Mouse (Mus musculus) liver, embryonic 14.5 days (tissue): ENCODE results near the gene Idi1. TPM values are rescaled to one million over a fixed set of nuclear protein-coding genes. Genes with fewer than 3 reads are reported as not detected.

Experiments
- ATAC-seq: fragments of 200-750 bp; cut with Nextera tagmentation; 2 replicates; pipeline ENCODE4 v1.8.0; 2017; ENCODE audit warnings: moderate number of reproducible peaks, mild to moderate bottlenecking, moderate library complexity; ENCODE audit not compliant: insufficient read depth
- DNase-seq, 3 experiments: peaks; one replicate each; pipeline ENCODE4 v3.0.0-alpha.2; 2012 to 2013; ENCODE audit warnings: low read depth in 3 of 3, low spot score in 3 of 3
- H3K27ac ChIP-seq: fragments of 300-500 bp; sonication (generic); 2 replicates; pipeline ENCODE4 v1.5.1; 2014; ENCODE audit warnings: moderate library complexity, mild to moderate bottlenecking, control low read depth, inconsistent platforms
- H3K27me3 ChIP-seq: fragments of 300-500 bp; sonication (generic); 2 replicates; pipeline ENCODE4 v1.6.1; 2014; ENCODE audit warnings: mild to moderate bottlenecking, low read length, moderate library complexity; ENCODE audit not compliant: control insufficient read depth, insufficient read depth
- H3K36me3 ChIP-seq: fragments of 300-500 bp; sonication (generic); replicated peaks from 2 replicates; pipeline ENCODE4 v1.6.1; 2014; ENCODE audit warnings: low read depth; ENCODE audit not compliant: control insufficient read depth, insufficient read depth
- H3K4me1 ChIP-seq, 2 experiments: fragments of 200-500 bp in 1 of 2; fragments of 300-500 bp in 1 of 2; sonication (generic) in 1 of 2; replicated peaks; 2 replicates each; pipeline ENCODE4 v1.6.1; 2012 to 2014; ENCODE audit warnings: antibody characterized with exemption in 1 of 2, inconsistent platforms in 1 of 2, low read length in 1 of 2; ENCODE audit not compliant: control insufficient read depth in 2 of 2, insufficient read depth in 2 of 2
- H3K4me2 ChIP-seq: fragments of 300-500 bp; sonication (generic); 2 replicates; pipeline ENCODE4 v1.6.1; 2014; ENCODE audit warnings: low read depth, mild to moderate bottlenecking, control low read depth, moderate library complexity
- H3K4me3 ChIP-seq, 2 experiments: fragments of 200-500 bp in 1 of 2; fragments of 300-500 bp in 1 of 2; sonication (generic) in 1 of 2; 2 replicates each; pipeline ENCODE4 v1.5.1; 2012 to 2014; ENCODE audit warnings: low read depth in 2 of 2, low read length in 2 of 2, mild to moderate bottlenecking in 2 of 2, control low read depth in 1 of 2, inconsistent platforms in 1 of 2, moderate library complexity in 1 of 2; ENCODE audit not compliant: insufficient read depth in 1 of 2
- H3K9ac ChIP-seq: fragments of 300-500 bp; sonication (generic); replicated peaks from 2 replicates; pipeline ENCODE4 v1.6.1; 2014; ENCODE audit warnings: mild to moderate bottlenecking, control low read depth, moderate library complexity
- H3K9me3 ChIP-seq: fragments of 300-500 bp; sonication (generic); 2 replicates; pipeline ENCODE4 v1.6.1; 2016; ENCODE audit warnings: low read length, mixed read lengths; ENCODE audit not compliant: control insufficient read depth
- CTCF ChIP-seq: IDR thresholded peaks from 2 replicates; pipeline ENCODE4 v1.5.1; 2016; ENCODE audit warnings: antibody characterized with exemption, low read depth, control low read depth
- EP300 ChIP-seq: IDR thresholded peaks from 2 replicates; pipeline ENCODE4 v1.6.1; 2016; ENCODE audit warnings: antibody characterized with exemption, low read depth
- WGBS: fragments of 180-500 bp; shearing (Covaris S2); extraction: QIAGEN DNeasy Blood & Tissue Kit; methylation state at CpG from one replicate; pipeline ENCODE4 v1.1.7; 2014; ENCODE audit not compliant: insufficient replicate concordance; 5-methylcytosine and 5-hydroxymethylcytosine counted together
- polyA plus RNA-seq, 2 experiments: library from polyadenylated mRNA; depleted of rRNA in 1 of 2; stranded (reverse) in 1 of 2; unstranded in 1 of 2; fragments of >200 nt; fragmentation: Nextera tagmentation in 1 of 2; extraction: Ambion mirVana in 1 of 2; gene quantifications; 2 replicates each; pipeline versions ENCODE4 v1.2.1 to v1.2.3; 2012 to 2014

Gene Idi1
- polyA plus RNA-seq, 2 experiments, result 49.3 to 78.1 TPM

DNA sequence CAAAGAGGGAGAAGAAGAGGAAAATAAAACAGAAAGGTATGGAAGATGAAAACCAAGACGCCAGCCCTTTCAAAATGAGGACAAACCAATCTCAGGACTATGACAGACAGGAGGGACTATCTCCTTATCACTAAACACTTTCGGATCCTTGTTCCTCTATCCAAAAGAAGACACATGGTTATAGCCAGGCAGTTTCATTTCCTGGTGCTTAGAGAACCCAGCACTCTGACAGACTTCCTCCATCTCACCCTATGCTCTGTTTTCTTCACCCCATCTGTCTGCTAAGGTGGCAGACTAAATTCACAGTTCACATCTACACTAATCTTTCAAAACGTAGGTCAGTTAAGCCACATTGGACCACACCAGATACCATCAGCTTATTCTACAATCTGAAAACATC, 43.0 kb upstream of the Idi1 start:
- Histone ChIP-seq H3K9ac (no peak overlapping the region), H3K4me3 (no peak overlapping the region), H3K27ac (no peak overlapping the region), H3K4me1 (no peaks in the 10 kb centered on the region), H3K4me2 (no peak overlapping the region), H3K36me3 (peaks cover 20% of the 10 kb centered on the region), H3K27me3 (no peaks in the 10 kb centered on the region), H3K9me3 (no peaks in the 10 kb centered on the region)
- WGBS, result 45% methylated on average over 3 of the region's 3 CpGs
- TF ChIP-seq CTCF, result no peak
- no peak for TF ChIP-seq EP300
- ATAC-seq, result no peak
- DNase-seq, result no peak

DNA sequence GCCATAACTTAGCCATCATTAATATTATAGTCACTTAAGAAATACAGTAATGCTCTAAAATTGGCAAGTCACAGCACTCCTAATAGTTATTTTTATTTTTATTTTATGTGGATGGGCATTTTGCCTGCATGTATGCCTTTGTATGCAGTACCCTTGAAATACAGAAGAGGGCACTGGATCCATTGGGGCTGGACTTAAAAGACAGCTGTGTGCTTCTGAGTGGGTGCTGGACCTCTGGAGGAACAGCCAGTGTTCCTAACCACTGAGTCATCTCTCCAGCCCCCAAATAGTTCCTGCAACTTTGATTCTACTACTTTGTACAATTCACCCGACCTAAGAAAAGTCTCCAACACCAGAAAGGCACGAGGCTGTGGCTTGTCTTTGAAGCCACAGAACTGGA, 37.6 kb upstream of the Idi1 start:
- Histone ChIP-seq H3K9me3 (no peaks in the 10 kb centered on the region), H3K4me2 (no peak overlapping the region), H3K36me3 (peaks cover 20% of the 10 kb centered on the region), H3K4me1 (peaks cover 6 to 8% of the 10 kb centered on the region in 2 experiments; a peak in 2 of 4 replicates), H3K27ac (no peak overlapping the region), H3K4me3 (no peak overlapping the region), H3K27me3 (no peaks in the 10 kb centered on the region), H3K9ac (no peak overlapping the region)
- DNase-seq (no peak), ATAC-seq (no peak)
- 30% methylated on average over 2 of the region's 2 CpGs for WGBS
- TF ChIP-seq EP300 (no peak), CTCF (peak; percentile 68)

DNA sequence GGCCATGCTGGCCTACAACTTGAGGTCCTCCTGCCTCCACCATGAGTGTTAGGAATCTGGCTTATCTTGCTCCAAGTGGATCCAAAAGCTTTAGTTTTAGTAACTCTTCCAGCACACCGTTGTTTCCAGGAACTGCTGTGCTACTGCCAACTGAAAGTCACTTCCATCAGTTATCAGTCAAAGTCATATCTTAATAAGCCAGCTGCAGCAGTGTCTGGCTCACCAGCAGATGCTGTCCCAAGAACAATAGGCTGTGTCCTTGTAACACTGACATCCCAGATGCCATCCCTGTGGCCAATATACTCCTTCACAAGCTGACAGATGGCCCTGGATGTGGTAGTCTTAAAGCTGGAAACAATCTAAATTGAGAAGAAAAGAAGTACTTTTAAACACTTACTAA, 36.0 kb upstream of the Idi1 start:
- WGBS, result 18% methylated on average over 1 of the region's 1 CpGs
- TF ChIP-seq CTCF, result no peak
- TF ChIP-seq EP300, result peak; percentile 69
- peak; percentile 87 for ATAC-seq
- Histone ChIP-seq H3K4me1 (peaks cover 6 to 8% of the 10 kb centered on the region in 2 experiments; a peak in 2 of 4 replicates), H3K4me2 (no peak overlapping the region), H3K4me3 (no peak overlapping the region), H3K9me3 (no peaks in the 10 kb centered on the region), H3K36me3 (peaks cover 29% of the 10 kb centered on the region), H3K27ac (no peak overlapping the region), H3K27me3 (no peaks in the 10 kb centered on the region), H3K9ac (no peak overlapping the region)
- peak; percentile 26 to 37 (median 36) for DNase-seq

DNA sequence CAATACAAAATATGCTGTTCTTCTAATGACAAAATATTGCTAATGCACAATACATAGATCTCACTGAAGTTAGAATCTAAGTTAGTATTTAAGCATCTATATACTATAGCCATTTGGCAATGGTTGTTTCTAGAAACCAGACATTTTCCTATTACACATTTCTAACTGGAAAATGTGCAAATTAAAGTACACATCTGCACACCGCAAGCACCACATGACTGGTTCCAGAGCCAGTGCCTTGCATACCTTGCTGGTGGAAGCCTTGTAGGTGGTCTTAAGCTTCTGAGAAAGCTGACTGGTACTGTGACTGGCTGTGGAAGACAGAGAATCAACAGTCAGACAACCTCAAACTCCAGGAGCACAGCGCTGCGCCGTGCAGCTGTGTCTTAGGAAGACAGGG, 31.9 kb upstream of the Idi1 start:
- Histone ChIP-seq H3K27ac (no peak overlapping the region), H3K36me3 (peaks cover 23% of the 10 kb centered on the region), H3K4me2 (no peak overlapping the region), H3K4me1 (peaks cover 6 to 8% of the 10 kb centered on the region in 2 experiments; a peak in 2 of 4 replicates), H3K9me3 (no peaks in the 10 kb centered on the region), H3K4me3 (no peak overlapping the region), H3K27me3 (no peaks in the 10 kb centered on the region), H3K9ac (no peak overlapping the region)
- no peak for TF ChIP-seq CTCF
- TF ChIP-seq EP300, result no peak
- whole genome bisulfite sequencing, result 91% methylated on average over 4 of the region's 4 CpGs
- DNase-seq (no peak), ATAC-seq (no peak)

DNA sequence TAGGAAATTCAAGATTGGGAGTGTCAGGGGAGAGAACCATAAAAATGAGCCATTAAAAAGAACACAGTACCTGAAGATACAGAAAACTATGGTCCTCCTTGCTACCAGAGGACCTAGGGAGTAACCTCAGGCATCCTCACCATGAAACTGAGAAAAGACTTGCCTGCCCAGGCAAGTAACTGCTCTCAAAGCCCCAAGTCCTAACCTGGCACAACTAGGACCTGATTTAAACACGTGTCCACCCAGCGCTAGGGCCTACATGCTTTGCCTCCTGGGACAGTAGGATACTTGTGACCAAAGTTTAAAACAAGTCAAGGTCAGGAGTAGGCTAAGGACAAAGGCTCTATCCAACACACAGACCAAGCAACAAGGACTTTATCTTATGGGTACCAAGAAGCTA, 30.5 kb upstream of the Idi1 start:
- H3K4me1 ChIP-seq, result peaks cover 2% of the 10 kb centered on the region in 2 experiments; a peak in 2 of 4 replicates
- H3K4me2 ChIP-seq, result no peak overlapping the region
- TF ChIP-seq CTCF (no peak), EP300 (no peak)
- H3K9ac ChIP-seq, result no peak overlapping the region
- no peak for ATAC-seq
- H3K9me3 ChIP-seq, result no peaks in the 10 kb centered on the region
- peaks cover 23% of the 10 kb centered on the region for H3K36me3 ChIP-seq
- H3K4me3 ChIP-seq, result no peak overlapping the region
- no peak for DNase-seq
- H3K27ac ChIP-seq, result no peak overlapping the region
- H3K27me3 ChIP-seq, result no peaks in the 10 kb centered on the region
- WGBS, result 89% methylated on average over 2 of the region's 2 CpGs
